Mouse (Mus musculus) testis, adult 2 months (tissue): ENCODE measurements around the gene Nid1.
"Not testable (repeated sequence)": the region's sequence is repeated elsewhere in the genome, so short reads cannot be mapped to it uniquely, and the experiment has no call there.

Experiments
- CTCF ChIP-seq: fragments of 200-500 bp; IDR thresholded peaks from 2 replicates; pipeline ENCODE4 v1.5.1; 2012; ENCODE audit warnings: low read depth, mild to moderate bottlenecking, inconsistent platforms, low read length, moderate library complexity; ENCODE audit not compliant: control insufficient read depth, insufficient read depth, insufficient replicate concordance
- POLR2A ChIP-seq: fragments of 200-500 bp; IDR thresholded peaks from 2 replicates; pipeline ENCODE4 v1.6.1; 2012; ENCODE audit warnings: low read depth, mild to moderate bottlenecking, inconsistent platforms, low read length, moderate library complexity; ENCODE audit not compliant: control insufficient read depth

DNA sequence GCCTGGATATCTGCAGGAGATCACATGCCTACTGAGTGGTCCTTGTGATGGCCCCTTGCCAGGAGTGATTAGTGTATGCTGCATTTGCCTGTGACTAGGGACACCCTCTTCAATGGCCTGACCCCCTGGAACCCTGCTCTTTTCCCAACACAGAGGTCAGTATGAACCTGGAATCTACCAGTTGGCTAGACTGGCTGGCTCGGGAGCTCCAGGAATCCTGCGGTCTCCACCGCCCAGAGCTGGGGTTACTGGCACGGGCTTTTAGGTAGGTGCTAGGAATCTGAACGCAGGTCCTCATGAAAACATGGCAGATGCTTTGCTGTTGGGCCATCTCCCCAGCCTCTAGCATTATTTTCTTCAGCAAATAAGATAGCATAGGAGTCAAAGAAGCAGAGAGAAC is 8.2 kb downstream of the Nid1 start:
- TF ChIP-seq POLR2A, CTCF: not testable (repeated sequence)
